Mouse (Mus musculus): Measurements from ENCODE around the gene Polr2f.

Polr2f gene

GRCm38 (mm10) chr15:79119491-79119890 lies 21.3 kb upstream of the Polr2f start:
- no peak for DNase-seq (ENCODE audit: inconsistent ontology term)

- no peak for DNase-seq (ENCODE audit: inconsistent ontology term)
These were observed 18.7 kb upstream of the Polr2f start for GRCm38 (mm10) chr15:79122119-79122518.

GRCm38 (mm10) chr15:79122546-79122945 lies 18.3 kb upstream of the Polr2f start:
- no peak for DNase-seq (ENCODE audit: inconsistent ontology term)

GRCm38 (mm10) chr15:79123751-79124150 lies 17.1 kb upstream of the Polr2f start:
- DNase-seq (ENCODE audit: inconsistent ontology term), result no peak

GRCm38 (mm10) chr15:79124331-79124875 lies 16.4 kb upstream of the Polr2f start:
- no peak for DNase-seq (ENCODE audit: inconsistent ontology term)

- DNase-seq (ENCODE audit: inconsistent ontology term), result no peak
These were observed 14.4 kb upstream of the Polr2f start for GRCm38 (mm10) chr15:79126217-79126932.

- no peak for DNase-seq (ENCODE audit: inconsistent ontology term)
These were observed 13.7 kb upstream of the Polr2f start for GRCm38 (mm10) chr15:79127101-79127500.

- DNase-seq (ENCODE audit: inconsistent ontology term), result no peak
These were observed 12.6 kb upstream of the Polr2f start for GRCm38 (mm10) chr15:79128208-79128607.

GRCm38 (mm10) chr15:79129311-79129710 lies 11.5 kb upstream of the Polr2f start:
- no peak for DNase-seq (ENCODE audit: inconsistent ontology term)

GRCm38 (mm10) chr15:79130782-79131181 lies 10.0 kb upstream of the Polr2f start:
- DNase-seq (ENCODE audit: inconsistent ontology term), result no peak

GRCm38 (mm10) chr15:79131442-79131841 lies 9.4 kb upstream of the Polr2f start:
- peak; percentile 89 for DNase-seq (ENCODE audit: inconsistent ontology term)

GRCm38 (mm10) chr15:79133191-79133661 lies 7.6 kb upstream of the Polr2f start:
- DNase-seq (ENCODE audit: inconsistent ontology term), result no peak

GRCm38 (mm10) chr15:79134496-79135270 lies 6.1 kb upstream of the Polr2f start:
- no peak for DNase-seq (ENCODE audit: inconsistent ontology term)

- DNase-seq (ENCODE audit: inconsistent ontology term), result no peak
These were observed 5.5 kb upstream of the Polr2f start for GRCm38 (mm10) chr15:79135332-79135731.

- DNase-seq (ENCODE audit: inconsistent ontology term), result no peak
These were observed 4.8 kb upstream of the Polr2f start for GRCm38 (mm10) chr15:79135783-79136575.

GRCm38 (mm10) chr15:79139640-79140039 lies 1.2 kb upstream of the Polr2f start:
- no peak for DNase-seq (ENCODE audit: inconsistent ontology term)

GRCm38 (mm10) chr15:79141566-79141917 lies 733 bp downstream of the Polr2f start:
- DNase-seq (ENCODE audit: inconsistent ontology term), result no peak

GRCm38 (mm10) chr15:79143316-79143715 lies 2.5 kb downstream of the Polr2f start:
- DNase-seq (ENCODE audit: inconsistent ontology term), result no peak

- no peak for DNase-seq (ENCODE audit: inconsistent ontology term)
These were observed 3.2 kb downstream of the Polr2f start for GRCm38 (mm10) chr15:79144021-79144420.

- no peak for DNase-seq (ENCODE audit: inconsistent ontology term)
These were observed 4.7 kb downstream of the Polr2f start for GRCm38 (mm10) chr15:79145522-79145921.

- DNase-seq (ENCODE audit: inconsistent ontology term), result peak; percentile 53
These were observed 7.7 kb downstream of the Polr2f start for GRCm38 (mm10) chr15:79148533-79148932.

- DNase-seq (ENCODE audit: inconsistent ontology term), result no peak
These were observed 11.1 kb downstream of the Polr2f start for GRCm38 (mm10) chr15:79151881-79152280.

Measured in Muller cell, postnatal 12 days (primary cell).